Mouse (Mus musculus): ENCODE results near the gene Jsrp1.

- TF ChIP-seq CTCF (conservative IDR thresholded peaks at IDR 0.05; ENCODE audit: insufficient read depth, insufficient read length, low read depth, low read length) (no peak), POLR2A (IDR thresholded peaks at IDR 0.05; ENCODE audit: low read depth, low read length) (no peak)
Measured at GRCm38 (mm10) chr10:80796307-80796848, 16.9 kb downstream of the Jsrp1 start.

Data from kidney, adult 2 months (tissue).